Mouse (Mus musculus) G1E (cell line): Measurements from ENCODE around the gene Cybc1. TPM values are rescaled to one million over a fixed set of nuclear protein-coding genes. Genes with fewer than 3 reads are reported as not detected.

ENCODE experiments used
- ATAC-seq: 2 replicates; pipeline ENCODE4 v1.8.0; 2016; ENCODE audit warnings: mild to moderate bottlenecking; ENCODE audit not compliant: insufficient number of reproducible peaks, poor library complexity, low FRiP score, severe bottlenecking; ENCODE audit errors: extremely low read depth
- DNase-seq: peaks from one replicate; pipeline ENCODE4 v3.0.0; 2012; ENCODE audit warnings: low spot score
- H3K27me3 ChIP-seq: 2 replicates; pipeline ENCODE4 v1.6.1; 2012; ENCODE audit warnings: mild to moderate bottlenecking, low read length, inconsistent platforms; ENCODE audit not compliant: insufficient read depth
- H3K36me3 ChIP-seq: replicated peaks from 2 replicates; pipeline ENCODE3; 2012; ENCODE audit warnings: mild to moderate bottlenecking, inconsistent platforms
- H3K4me1 ChIP-seq: 2 replicates; pipeline ENCODE4 v1.6.1; 2012; ENCODE audit warnings: low read depth, low read length, inconsistent platforms, mixed read lengths; ENCODE audit not compliant: insufficient read depth
- H3K4me3 ChIP-seq: 2 replicates; pipeline ENCODE4 v1.5.1; 2012; ENCODE audit warnings: low read depth, mild to moderate bottlenecking, inconsistent platforms, low read length, moderate library complexity, mixed read lengths
- H3K9me3 ChIP-seq: replicated peaks from 2 replicates; pipeline ENCODE4 v1.6.1; 2012; ENCODE audit warnings: inconsistent platforms
- CTCF ChIP-seq: IDR thresholded peaks from 2 replicates; pipeline ENCODE4 v1.5.1; 2012; ENCODE audit warnings: low read depth, low read length, inconsistent platforms, mixed read lengths
- GATA1 ChIP-seq: IDR thresholded peaks from 2 replicates; pipeline ENCODE4 v1.6.1; 2012; ENCODE audit warnings: borderline replicate concordance, low read length, inconsistent platforms, mixed read lengths
- GATA2 ChIP-seq: IDR thresholded peaks from 2 replicates; pipeline ENCODE4 v1.6.1; 2012; ENCODE audit warnings: low read depth, low read length, inconsistent platforms, borderline replicate concordance
- POLR2AphosphoS5 ChIP-seq: IDR thresholded peaks from 2 replicates; pipeline ENCODE4 v1.6.1; 2012; ENCODE audit warnings: low read depth, low read length, inconsistent platforms; ENCODE audit not compliant: insufficient replicate concordance
- TAL1 ChIP-seq: conservative IDR thresholded peaks from 2 replicates; pipeline ENCODE4 v1.6.1; 2012; ENCODE audit warnings: low read depth, low read length, inconsistent platforms, mixed read lengths
- polyA plus RNA-seq: library from polyadenylated mRNA; stranded (reverse); fragments of >175 nt; gene quantifications from 2 replicates; pipeline ENCODE4 v1.2.3, GENCODE M21; 2012
- total RNA-seq, 2 experiments: library from RNA; stranded (forward) in 1 of 2; stranded (reverse) in 1 of 2; fragments of 200-1000 nt in 1 of 2; fragments of >200 nt in 1 of 2; fragmentation: Nextera tagmentation in 1 of 2; gene quantifications; 2 replicates each; pipeline ENCODE4 v1.2.3; 2014 to 2017

Gene Cybc1
- total and polyA plus RNA-seq, 3 experiments: 19.6 to 41.5 (median 23.2) TPM

DNA sequence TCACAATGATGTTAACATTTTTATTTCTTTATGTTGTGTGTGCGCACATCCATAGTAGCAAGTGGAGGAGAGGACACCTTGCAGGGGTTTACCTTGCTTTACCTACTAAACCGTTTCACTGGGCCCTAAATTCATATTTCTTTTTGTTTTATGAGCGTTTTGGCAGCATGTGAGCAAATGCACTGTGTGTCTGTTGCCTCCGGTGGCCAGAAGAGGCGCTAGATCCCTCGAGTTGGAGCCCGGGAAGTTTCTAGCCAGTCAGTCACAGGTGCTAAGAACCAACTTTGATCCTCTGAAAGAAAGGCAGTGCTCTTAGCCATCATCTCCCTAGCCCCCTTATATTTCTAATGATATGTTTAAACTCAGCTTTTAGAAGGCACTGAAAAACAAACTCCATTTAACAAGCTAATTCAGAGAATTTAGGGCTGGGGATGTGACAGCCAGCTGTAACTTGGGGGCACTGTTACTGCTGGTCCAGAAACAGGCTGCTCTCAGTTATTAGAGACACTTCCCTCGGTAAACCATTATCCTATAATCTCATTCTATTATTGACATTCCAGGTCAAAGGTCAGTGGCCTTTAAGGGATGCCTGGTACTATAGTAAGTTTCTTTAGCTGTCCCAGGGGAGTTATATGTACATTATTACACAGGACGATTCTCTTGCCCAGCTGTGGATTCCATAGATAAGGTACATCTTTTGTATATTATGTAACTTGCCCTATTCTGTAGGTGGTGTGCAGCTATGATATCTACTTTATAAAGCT is 6.5 kb upstream of the Cybc1 start:
- H3K27me3 ChIP-seq: no peaks in the 10 kb centered on the region
- H3K4me1 ChIP-seq: peaks cover 58% of the 10 kb centered on the region
- TF ChIP-seq CTCF (peak; percentile 47; the same call in 1 of the 2 replicates), GATA2 (no peak)
- ATAC-seq (no peak), DNase-seq (no peak)
- H3K4me3 ChIP-seq: peak overlapping the region; percentile 94; the same call in 1 of the 2 replicates
- peaks cover 18% of the 10 kb centered on the region for H3K36me3 ChIP-seq
- no peaks in the 10 kb centered on the region for H3K9me3 ChIP-seq

DNA sequence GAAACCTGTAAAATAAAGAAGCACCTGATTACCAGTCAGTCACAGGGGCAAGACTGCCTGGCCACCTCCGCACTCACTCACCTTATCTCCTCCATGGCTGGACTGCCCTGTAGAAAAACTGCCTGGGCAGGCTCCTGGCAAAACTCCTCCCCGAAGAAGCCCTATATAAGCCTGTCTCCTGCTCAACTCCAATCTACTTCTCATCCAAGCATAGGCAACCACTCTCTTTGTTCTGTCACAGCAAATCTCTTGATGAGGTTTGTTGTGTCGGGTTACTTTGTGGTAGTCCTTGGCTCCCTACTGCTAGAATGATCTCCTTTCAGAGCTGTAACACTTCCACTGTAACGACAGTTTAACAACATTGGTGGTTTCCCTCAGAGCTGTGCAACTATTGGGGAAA is 3.6 kb upstream of the Cybc1 start:
- Histone ChIP-seq H3K27me3 (no peaks in the 10 kb centered on the region), H3K4me1 (peaks cover 52% of the 10 kb centered on the region), H3K9me3 (no peaks in the 10 kb centered on the region), H3K36me3 (peaks cover 4% of the 10 kb centered on the region), H3K4me3 (no peak overlapping the region)
- TF ChIP-seq GATA1 (no peak), TAL1 (no peak), POLR2AphosphoS5 (no peak), GATA2 (no peak), CTCF (no peak)
- DNase-seq: no peak
- ATAC-seq: no peak

DNA sequence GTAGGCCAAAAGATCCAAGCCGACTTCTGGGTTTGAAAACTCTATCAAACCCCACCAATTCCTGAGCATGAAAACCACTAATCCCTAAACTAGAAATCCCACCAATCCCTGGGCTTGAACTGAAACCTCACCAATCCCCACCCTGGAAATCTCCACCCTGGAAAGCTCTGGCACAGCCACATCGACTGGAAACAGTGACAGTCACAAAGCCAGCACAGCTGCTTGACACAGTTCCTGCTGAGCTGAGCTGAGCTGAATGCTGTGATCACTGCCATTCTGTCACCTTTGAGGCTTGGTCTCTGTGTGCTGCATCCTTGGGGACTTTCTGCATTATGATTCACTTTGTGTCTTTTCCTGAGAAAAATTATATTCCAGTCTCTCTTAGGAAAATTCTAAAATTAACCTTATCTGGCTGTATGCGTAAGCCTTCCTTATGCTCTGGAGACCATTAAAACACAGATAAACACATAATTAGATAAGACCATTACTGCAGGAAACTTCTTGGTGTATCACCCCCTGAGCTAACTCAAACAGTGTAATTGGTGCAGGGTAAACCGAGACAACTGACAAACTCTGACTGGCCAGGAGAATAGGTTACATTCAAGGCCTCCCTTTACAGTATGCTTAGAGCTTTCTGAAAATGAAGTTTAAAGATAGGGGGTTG is 2.6 kb upstream of the Cybc1 start:
- no peaks in the 10 kb centered on the region for H3K27me3 ChIP-seq
- DNase-seq: no peak
- peaks cover 13% of the 10 kb centered on the region for H3K36me3 ChIP-seq
- H3K9me3 ChIP-seq: no peaks in the 10 kb centered on the region
- H3K4me3 ChIP-seq: no peak overlapping the region
- ATAC-seq: no peak
- H3K4me1 ChIP-seq: peaks cover 60% of the 10 kb centered on the region
- TF ChIP-seq GATA2: no peak
- TF ChIP-seq TAL1: no peak
- no peak for TF ChIP-seq CTCF

DNA sequence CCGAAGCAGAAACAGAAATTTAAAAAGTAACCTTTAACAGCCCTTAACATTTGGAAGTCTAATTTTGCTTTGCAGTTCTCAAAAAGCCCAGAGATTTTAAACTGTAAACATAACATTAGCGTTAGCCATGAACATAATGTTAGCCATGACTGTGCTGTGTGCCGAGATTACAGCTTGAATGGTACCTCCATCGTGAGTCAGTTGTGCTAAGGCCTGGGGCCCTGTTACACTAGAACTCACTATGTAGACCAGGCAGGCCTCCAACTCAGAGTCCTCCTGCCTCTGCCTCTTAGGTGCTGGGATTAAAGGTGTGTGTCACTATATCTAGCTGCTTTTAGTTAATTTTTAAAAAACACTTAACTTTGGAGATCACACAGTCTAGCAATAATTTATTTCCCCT is 2.1 kb upstream of the Cybc1 start:
- Histone ChIP-seq H3K4me3 (no peak overlapping the region), H3K27me3 (no peaks in the 10 kb centered on the region), H3K4me1 (peaks cover 58% of the 10 kb centered on the region), H3K36me3 (peaks cover 19% of the 10 kb centered on the region), H3K9me3 (no peaks in the 10 kb centered on the region)
- DNase-seq (no peak), ATAC-seq (no peak)
- TF ChIP-seq TAL1 (no peak), CTCF (no peak), GATA2 (no peak), GATA1 (no peak), POLR2AphosphoS5 (no peak)

- Histone ChIP-seq H3K4me3 (peak overlapping the region; percentile 81), H3K27me3 (no peaks in the 10 kb centered on the region), H3K4me1 (peaks cover 47% of the 10 kb centered on the region), H3K9me3 (no peaks in the 10 kb centered on the region), H3K36me3 (peaks cover 47% of the 10 kb centered on the region)
- DNase-seq (no peak), ATAC-seq (no peak)
- TF ChIP-seq GATA1: no peak
- TF ChIP-seq TAL1: no peak
- TF ChIP-seq POLR2AphosphoS5: no peak
- TF ChIP-seq GATA2: no peak
- TF ChIP-seq CTCF: no peak
Measured at GRCm38 (mm10) chr11:121228129-121229017, 749 bp downstream of the Cybc1 start.

- no peaks in the 10 kb centered on the region for H3K27me3 ChIP-seq
- H3K9me3 ChIP-seq: no peaks in the 10 kb centered on the region
- H3K4me1 ChIP-seq: peaks cover 10% of the 10 kb centered on the region; the same call in 1 of the 2 replicates
- no peak for TF ChIP-seq GATA2
- no peak for TF ChIP-seq GATA1
- no peak for TF ChIP-seq POLR2AphosphoS5
- no peak overlapping the region for H3K4me3 ChIP-seq
- peaks cover 96% of the 10 kb centered on the region for H3K36me3 ChIP-seq
- no peak for ATAC-seq
- DNase-seq: no peak
Measured at GRCm38 (mm10) chr11:121221321-121222010, 7.7 kb downstream of the Cybc1 start.
